Mouse (Mus musculus) embryo, embryonic 11.5 days (tissue): ENCODE data around the gene Cope.

Source experiments
- DNase-seq: peaks from one replicate; pipeline ENCODE4 v3.0.0-alpha.2; 2012; ENCODE audit warnings: low read depth, low spot score

The Cope gene

GRCm38 (mm10) chr8:70302358-70302890, at the start of gene Cope, which contains the start of gene Ddx49:
Gene Cope, plus strand, starts transcription at chr8:70302518.
Gene Ddx49, minus strand, starts transcription at chr8:70302489.
- DNase-seq, result peak; percentile 89

- no peak for DNase-seq
These were observed 47.7 kb upstream of the Cope start for GRCm38 (mm10) chr8:70254628-70255027.

- no peak for DNase-seq
These were observed 44.9 kb upstream of the Cope start for GRCm38 (mm10) chr8:70257456-70257855.

- no peak for DNase-seq
These were observed 43.7 kb upstream of the Cope start for GRCm38 (mm10) chr8:70258600-70258999.

GRCm38 (mm10) chr8:70259043-70259442, 43.3 kb upstream of the Cope start:
- DNase-seq, result no peak

- DNase-seq, result no peak
These were observed 34.6 kb upstream of the Cope start for GRCm38 (mm10) chr8:70267674-70268073.

GRCm38 (mm10) chr8:70268311-70268710, 34.0 kb upstream of the Cope start:
- DNase-seq, result no peak

GRCm38 (mm10) chr8:70268799-70269565, 33.3 kb upstream of the Cope start:
- DNase-seq, result no peak

- no peak for DNase-seq
These were observed 29.4 kb upstream of the Cope start for GRCm38 (mm10) chr8:70272949-70273348.

GRCm38 (mm10) chr8:70274350-70274749, 28.0 kb upstream of the Cope start:
- no peak for DNase-seq

- DNase-seq, result no peak
These were observed 25.8 kb upstream of the Cope start for GRCm38 (mm10) chr8:70276476-70276875.

GRCm38 (mm10) chr8:70278175-70278574, 24.1 kb upstream of the Cope start:
- no peak for DNase-seq

GRCm38 (mm10) chr8:70279266-70279665, 23.1 kb upstream of the Cope start:
- DNase-seq, result no peak

- DNase-seq, result no peak
These were observed 21.3 kb upstream of the Cope start for GRCm38 (mm10) chr8:70281001-70281400.

GRCm38 (mm10) chr8:70282603-70283135, 19.6 kb upstream of the Cope start, which contains the start of gene Homer3:
Gene Homer3, plus strand, starts transcription at chr8:70282827.
- DNase-seq, result peak; percentile 84

GRCm38 (mm10) chr8:70283136-70284077, 18.9 kb upstream of the Cope start:
- no peak for DNase-seq

GRCm38 (mm10) chr8:70284421-70284820, 17.9 kb upstream of the Cope start:
- no peak for DNase-seq

- DNase-seq, result no peak
These were observed 17.0 kb upstream of the Cope start for GRCm38 (mm10) chr8:70285304-70285703.

GRCm38 (mm10) chr8:70286737-70287136, 15.6 kb upstream of the Cope start:
- no peak for DNase-seq

GRCm38 (mm10) chr8:70293988-70294405, 8.3 kb upstream of the Cope start:
- DNase-seq, result no peak

- DNase-seq, result no peak
These were observed 1.4 kb upstream of the Cope start for GRCm38 (mm10) chr8:70300881-70301280.

- no peak for DNase-seq
These were observed 583 bp downstream of the Cope start for GRCm38 (mm10) chr8:70302901-70303300.
